Mouse (Mus musculus) retina, embryonic 14.5 days (tissue): ENCODE measurements around the gene Dab1.
A peak's percentile ranks its signal among the peaks of the same experiment; 100 is the strongest.

Source experiments
- DNase-seq: peaks from one replicate; pipeline ENCODE4 v3.0.0-alpha.2; 2015; ENCODE audit warnings: low spot score

Gene Dab1

DNA sequence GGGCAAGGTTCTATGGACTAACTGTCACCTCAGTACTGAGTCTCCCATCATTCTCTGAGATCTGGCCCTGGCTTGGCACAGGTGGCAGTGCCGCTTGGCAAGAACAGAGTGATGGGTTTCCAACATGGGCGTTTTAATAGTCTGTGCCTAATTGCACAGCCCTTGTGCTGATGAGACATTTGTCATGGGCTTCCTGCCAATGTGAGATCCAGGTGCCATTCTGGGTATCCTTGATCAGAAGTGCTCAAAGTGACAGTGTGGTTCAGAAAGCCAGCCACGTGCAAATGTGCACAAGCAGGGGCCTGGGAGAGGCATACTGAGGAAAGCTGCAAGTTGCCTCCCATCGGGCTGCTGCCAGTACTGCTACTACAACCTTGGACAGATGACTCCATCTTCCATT lies 203.5 kb downstream of the Dab1 start:
- DNase-seq, result no peak

DNA sequence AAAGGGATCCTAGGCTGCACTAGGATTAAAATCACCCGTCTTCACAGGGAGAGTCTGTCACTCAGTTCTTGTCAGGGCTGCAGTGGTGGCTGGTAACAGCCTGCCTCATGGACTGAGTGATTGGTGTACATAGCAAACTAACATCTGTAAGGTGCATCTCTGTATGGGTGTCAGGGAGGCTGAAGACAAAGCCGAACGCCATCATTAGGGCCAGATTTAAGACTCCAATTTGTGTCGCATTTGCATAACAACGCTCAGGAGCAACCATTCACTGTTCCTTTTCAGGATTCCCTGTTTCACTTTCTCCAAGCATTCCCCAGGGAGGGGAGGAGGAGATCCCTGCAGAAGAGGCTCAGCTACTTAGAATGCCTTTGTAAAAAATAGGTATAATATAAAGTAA lies 219.2 kb downstream of the Dab1 start:
- peak; percentile 12 for DNase-seq

DNA sequence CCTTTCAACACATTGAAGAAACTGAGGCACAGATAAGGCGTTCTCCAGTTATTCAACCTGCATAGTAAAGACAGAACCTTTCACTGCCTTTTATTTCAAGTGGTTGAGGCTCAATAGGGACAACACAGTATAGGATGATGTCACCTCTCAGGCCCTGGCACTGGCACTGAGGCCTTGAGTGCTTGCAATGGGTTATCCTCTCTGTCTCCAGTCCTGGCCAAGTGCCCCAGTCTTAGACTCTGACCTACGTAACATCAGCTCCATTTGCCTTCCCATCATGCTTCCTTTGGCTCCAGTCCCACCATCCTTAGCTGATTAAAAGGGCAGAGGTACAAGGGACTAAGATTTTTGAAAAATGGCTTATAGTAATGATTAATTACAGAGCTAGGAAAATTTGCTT lies 220.4 kb downstream of the Dab1 start:
- no peak for DNase-seq

DNA sequence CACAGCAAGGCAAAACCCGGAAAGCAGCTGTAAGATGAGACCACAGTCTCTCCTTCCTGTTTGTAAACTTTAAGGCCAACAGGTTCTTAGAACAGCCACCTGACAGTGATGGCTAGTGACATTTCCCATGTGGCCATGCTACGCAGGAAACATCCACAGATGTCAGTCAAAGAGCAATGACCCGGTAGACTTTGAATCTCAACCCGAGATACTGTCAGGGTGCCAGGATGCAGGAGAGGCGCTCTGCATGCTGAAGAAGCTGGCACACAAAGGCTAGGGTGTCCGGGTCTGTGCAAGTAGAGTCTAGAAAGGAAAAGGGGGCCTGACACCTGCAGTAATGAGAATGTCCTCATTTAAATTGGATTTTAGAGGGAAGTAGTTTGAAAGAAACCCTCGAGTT lies 222.0 kb downstream of the Dab1 start:
- no peak for DNase-seq

DNA sequence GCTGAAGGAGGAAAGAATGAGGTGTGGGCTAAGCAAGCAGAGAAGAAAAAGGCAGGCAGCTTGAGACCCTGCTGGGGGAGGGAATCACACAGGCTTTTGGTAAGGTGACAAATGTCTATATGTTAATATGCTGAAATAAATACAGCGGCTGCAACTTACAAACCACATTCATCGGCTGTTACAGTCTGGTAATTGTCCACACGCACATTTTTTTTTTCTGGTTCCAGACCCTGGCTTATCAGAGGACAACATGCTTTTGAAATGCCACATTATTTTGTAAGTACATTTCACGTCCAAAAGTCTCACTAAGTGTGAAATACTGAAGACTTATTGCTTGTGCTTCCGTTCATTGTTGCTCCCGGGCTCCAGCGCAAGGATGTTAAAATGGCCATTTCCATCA lies 225.5 kb downstream of the Dab1 start:
- no peak for DNase-seq

DNA sequence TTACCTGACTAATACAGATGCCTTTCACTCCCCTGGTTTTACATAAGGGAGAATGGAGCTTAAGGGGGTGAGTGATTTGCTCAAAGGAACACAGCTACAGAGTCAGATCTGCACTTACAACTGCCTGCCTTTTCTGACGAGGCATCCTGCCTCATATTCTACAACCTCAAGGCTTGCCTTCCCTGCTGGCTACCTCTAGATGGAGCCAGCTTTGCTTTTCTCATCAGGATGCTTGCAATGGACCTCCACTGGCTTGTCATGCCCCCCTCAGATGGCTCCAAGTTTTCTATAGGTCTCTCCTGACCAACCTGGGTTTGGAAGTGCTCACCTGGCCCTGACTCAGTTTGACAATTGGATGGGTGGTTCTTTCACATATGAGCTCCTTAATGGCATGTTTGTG lies 238.0 kb downstream of the Dab1 start:
- DNase-seq, result peak; percentile 23

DNA sequence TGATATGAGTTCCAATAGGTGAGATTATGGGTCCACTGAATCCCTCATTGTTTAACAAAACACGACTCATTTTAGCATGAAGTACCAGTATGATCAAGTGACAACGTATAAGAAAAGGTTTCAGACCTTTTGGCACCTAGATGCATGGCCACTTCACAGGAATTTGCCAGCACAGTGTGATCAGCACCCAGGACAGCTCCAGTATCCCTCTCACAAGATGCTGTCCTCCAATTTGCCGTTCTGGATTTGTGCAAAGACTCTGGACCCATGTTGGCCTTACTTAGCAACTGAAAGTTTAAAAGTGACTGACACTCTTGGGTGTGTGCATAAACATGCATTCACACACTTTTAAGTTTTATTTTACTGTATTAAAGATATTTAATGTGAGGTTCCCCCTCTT lies 256.4 kb downstream of the Dab1 start:
- peak; percentile 53 for DNase-seq

DNA sequence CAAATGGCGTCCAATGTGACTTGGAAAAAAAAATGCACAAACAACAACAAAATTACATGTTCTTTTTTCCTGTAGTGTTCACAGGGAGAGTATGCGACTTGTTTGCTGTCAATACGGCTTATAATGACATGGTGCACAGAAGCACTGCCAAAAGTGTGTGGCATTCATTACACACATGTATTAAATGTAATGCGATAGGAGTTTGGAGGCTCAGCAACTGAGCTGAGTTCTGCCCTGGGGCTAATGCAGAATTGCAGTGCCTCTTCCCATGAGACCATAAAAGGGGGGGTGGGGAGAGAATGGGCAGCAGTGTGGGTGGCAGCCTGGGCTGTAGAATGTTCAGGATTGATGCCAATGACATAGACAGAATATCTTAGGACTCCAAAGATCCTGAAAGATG lies 259.7 kb downstream of the Dab1 start:
- DNase-seq, result peak; percentile 9

DNA sequence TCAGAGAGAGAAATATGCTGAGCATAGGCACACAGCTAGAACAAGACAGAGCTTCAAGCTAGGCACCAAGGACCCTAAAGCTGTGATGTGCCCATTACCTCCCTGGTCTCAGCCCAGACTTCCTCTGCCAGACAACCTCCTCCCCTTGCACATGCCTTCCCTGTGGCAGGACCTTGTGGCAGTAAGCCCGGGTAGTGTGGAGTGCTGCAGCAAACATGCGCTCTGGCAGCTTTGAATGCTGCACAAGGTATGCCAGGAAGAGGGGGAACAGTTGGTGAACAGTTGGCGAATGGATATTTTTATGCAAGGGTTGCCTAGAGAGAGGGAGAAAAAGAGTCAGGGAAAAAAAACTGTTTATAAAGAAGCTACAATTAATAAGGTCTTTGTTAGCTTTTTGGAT lies 262.5 kb downstream of the Dab1 start:
- DNase-seq, result no peak

DNA sequence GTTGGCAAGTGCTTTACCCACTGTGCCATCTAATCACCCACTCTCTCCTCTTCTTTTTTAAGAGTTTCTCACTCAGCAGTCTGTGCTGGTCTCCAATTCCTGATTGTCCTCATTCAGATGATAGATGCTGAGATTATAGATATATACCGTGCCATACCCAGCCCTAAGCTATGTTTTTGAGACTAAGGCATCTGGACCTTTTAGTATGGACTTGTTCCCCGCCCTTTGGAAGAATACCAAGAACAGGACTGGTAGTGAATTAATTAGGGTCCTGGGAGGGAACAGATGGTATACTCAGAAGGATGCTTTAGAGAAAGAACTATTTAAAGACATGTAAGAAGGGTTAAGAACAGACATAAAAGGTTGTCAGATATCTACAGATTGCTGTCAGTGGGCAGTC lies 268.9 kb downstream of the Dab1 start:
- no peak for DNase-seq

DNA sequence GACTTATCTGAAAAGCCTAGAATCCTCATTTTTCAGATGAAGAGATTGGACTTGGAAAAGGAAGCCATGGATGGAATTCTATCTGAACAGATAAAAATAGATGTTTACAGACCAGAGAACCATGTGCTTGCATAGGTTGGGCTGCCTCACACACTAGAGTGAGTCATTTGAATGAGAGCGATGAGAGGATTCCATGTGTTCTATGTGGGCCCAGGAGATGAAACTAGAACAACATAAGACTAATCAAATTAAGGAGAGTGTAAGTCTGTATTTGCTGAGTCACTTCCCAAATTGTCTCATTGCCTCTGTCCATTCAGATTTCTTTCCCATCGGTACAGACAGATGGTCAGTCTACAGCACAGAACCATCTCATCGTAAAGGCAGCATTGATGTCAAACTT lies 270.0 kb downstream of the Dab1 start:
- no peak for DNase-seq

DNA sequence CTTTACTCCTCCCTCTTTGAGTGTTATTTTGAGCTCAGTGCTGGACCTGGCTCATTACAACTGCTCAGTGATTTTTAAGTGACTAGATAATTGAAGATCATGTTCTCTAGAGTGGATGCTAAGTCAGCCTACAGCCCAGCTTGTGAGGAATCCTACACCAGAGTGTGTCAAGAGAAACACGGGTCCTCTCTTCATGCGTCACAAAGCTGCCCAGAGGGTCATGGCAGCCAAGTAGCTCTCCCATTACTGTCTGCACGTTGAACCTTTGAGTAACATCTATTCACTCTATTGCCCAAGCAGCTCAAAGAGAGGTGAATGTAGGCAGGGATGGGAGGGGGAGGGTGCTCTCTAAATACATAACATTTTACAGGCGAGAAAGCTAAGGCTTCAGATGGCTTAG lies 277.6 kb downstream of the Dab1 start:
- no peak for DNase-seq

DNA sequence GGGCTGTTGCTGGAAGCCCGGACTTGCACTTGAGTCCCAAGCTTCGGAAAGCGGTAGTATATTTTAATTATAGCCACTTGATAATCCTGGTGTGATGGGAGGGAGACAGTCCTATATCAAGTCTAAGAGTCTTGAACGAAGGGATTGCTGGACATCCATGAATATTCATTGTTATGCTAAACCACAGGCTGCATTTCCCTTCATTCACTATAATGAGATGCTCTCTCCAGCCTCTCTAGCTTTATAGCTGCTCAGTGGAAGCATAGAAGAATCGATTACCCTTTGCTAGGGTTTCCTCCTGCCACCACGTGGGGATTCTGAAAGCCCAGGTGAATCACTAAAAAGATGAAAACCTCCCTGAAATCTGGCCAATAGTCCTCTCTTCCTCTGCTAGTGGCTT lies 278.5 kb downstream of the Dab1 start:
- no peak for DNase-seq

DNA sequence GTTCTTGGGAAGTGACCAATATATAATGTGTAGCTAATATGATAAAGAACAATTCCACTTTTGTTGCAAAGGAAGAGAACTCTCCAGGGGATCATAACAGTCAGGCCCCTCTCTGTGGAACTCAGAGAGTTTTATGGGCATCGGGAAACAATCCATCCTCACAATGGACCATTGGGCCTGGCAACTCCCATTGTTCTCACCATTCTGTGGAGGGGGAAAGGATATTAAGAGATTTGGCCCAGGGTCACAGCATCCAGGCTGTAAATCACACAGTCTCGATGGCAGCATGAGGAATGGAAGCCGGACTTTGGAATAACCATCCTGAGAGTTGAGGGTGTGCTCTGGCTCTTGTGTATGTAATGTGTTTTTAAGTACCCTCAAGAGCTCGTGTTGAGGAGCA lies 292.3 kb downstream of the Dab1 start:
- DNase-seq, result no peak

DNA sequence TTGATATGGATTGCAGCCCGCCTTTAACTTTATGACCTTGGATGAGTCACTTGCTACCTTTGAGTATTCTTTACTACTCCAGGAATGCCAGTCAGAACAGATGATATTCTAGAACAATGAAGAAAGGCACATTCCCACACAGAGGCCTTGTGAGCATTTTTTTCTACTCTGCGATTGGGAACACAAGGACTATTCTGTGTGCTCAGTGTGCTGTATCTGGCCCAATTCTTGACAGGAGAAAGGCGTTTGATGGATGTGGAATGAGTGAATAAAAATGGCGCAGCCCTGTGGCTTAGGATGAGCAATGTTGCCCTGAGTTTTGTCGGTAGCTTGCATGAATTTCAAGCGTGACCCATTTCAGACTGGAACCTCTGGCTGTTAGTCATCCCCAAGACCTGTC lies 292.9 kb downstream of the Dab1 start:
- DNase-seq, result no peak

DNA sequence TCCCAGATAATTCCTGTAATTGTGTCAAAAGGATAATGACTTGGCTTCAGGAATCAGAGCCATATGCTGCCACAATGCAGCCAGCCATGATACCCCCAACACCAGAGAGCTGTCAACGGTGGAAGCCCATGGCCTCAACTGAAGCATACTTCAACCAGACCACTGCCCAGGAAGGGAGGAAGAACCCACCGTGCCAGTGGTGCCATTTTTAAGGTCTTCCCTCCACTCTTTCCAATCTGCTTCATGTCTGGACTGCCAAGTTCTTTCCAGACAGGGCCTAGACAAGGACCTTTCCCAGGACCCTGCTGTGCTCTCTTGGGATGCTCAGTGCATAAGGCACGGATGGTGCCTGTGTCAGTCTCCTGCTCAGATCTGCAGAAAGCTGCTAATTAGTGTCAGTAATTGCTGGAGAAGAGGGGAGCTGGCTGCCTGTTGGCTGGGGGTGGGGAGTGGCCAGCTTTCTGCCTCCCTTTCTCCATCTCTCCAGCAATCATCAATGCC lies 303.3 kb downstream of the Dab1 start:
- peak; percentile 54 for DNase-seq

DNA sequence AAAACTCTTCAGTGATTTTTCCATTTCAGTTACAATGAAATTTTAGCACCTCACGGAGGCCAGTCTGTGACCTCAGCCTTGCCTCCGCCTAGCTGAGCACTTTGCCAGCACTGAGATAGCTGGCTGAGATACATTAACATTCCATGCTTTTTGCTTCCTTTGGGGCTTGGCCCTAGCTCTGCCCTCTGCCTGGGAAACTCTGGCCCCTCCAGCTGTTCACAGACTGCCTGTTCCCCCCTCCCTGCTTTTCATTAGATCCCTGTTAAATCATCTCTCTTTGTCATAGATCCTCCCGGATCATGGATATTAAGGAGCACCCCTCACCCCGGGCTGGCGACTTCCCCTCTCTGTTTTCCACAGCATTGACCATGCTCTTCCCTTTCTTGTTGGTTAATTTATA lies 307.5 kb downstream of the Dab1 start:
- DNase-seq, result no peak

DNA sequence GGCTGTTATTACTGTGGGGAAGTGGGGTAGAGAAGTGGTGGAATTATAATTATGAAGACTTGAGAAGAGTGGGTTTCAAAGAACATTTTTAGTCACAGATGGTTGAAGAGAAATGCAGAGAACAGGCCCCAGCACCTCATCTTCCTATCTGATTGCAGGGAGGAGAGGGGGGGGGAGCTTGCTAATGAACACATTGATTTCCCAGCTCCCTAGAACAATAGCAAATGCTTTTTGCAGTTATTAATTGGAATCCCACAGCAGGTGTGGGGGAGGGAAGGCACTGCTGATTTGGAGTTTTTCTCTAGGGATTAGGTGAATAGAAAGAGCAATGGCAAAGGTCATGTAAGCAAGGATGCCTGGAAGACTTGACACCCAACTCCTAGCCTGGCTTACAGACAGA lies 310.5 kb downstream of the Dab1 start:
- DNase-seq, result peak; percentile 52

DNA sequence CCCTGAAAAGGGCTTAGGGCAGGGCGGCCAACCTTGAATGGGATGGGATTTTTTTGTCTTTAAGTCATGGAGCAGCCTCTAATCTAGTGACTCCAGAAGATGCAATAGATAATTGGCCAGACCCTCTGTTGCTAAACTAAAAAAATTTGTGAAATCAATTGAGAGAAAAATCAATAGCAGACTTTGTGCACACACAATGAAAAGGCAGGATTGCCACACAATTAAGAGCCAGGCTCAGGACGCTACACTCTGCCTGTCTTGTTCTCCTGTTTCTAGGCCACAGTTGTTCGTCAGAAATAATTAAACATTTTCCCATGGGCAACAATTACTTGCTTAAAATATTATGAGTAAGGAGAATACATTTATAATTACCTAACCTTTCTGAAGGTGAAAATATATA lies 315.2 kb downstream of the Dab1 start:
- DNase-seq, result no peak

DNA sequence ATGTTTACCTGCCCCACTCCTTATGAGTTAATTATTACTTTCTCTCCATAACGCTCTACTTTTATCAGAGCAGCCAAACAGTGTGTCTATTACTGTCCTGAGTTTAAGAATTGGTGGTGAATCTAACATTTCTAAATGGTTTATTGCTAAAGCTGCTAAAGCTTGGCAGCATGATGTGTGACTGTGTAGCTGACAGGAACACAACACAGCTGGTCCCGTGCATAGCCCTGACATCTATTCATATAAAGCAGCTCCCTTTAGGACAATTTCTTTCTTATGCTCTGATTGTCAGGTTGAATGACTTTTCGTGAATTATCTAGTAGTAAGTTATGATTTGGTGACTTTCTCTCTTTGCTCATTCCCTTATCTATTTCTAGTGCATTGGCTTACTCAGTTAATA lies 329.1 kb downstream of the Dab1 start:
- no peak for DNase-seq

DNA sequence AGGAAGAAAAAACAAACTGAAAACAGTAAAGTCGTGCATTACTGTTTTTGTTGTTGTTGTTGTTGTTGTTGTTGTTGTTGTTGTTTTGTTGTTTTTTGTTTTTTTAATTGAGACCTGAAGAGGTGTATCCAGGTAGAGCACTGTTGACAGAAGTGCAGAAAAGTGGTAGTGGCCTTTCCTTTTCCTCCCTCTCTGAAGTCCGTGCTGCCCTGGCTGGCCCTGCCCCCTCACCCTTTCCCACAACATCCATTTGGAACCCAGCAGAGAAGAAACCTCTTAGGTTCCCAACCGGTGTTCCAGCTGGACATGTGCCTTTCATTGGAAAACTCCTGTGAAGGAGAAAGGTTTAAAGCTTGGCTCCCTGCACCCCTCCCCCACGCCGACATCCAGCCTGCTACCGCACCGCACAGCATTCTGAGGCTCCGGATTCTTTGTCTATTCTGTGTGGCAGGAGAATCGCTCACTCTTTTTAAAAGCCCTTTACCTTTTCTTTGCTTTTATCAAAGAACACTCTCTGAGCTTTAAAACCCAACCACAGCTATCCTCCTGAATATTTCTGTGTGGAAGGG lies 334.6 kb downstream of the Dab1 start:
- no peak for DNase-seq

DNA sequence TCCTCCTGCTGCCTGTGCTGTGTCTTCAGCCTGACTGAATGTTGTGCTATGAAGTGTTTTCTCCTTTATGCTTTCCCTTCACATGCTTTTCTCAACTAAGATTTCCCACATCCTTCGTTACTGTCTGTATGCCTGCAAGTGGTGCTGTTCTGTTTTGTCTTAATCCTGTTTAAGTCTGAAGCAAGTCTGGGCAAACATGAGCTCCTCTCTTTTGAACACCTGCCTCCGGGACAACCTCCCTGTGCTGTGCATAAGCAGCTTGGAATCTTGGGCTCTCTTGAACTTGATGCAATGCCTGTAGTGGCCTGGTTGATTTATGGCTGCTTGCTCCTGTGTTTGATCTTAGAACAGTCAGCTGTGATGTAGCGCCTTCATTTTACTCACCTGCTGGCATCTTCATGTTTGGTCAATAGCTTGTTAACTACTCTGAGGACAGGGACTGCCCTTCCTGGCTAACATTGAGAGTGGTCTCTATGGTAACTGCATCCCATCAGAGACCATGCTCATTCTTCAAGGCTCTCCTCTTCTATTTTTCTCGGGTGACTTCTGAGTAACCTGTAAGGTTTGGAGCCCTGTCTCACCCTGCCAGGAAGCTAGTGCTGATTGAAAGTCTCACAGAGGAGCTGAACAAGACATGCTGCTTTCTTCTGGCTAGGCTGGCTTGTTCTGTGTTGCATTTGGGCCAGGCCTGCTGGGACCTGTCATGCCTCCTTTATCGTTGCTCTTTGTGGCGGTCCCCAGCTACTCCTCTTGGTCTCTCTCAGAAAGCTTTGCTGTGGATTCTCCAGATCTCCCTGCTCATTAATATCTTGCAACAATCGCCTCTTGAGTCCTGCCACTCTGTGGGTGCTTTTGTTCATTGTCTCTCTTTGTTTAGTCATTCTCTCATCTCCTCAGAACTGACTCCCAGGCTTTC lies 342.2 kb downstream of the Dab1 start:
- DNase-seq, result peak; percentile 12

DNA sequence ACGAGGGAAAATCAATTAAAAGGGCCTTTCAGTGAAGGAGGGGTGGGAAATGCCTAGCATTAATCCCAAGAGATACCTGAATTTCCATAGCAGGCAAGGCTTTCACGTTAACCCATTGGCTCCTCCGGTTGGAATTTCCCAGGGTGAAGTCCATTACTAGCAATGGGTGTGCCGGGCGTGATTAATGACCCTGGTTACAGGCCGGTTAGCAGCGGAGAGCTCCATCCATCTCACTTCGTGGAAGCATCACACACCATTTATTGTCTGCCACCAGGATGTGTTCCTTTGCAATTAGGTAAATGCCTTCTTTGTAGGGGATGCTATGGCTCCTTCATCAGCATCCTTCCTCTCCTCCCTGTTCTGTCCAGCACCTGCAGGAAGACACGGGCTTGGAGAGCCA lies 350.7 kb downstream of the Dab1 start:
- no peak for DNase-seq

DNA sequence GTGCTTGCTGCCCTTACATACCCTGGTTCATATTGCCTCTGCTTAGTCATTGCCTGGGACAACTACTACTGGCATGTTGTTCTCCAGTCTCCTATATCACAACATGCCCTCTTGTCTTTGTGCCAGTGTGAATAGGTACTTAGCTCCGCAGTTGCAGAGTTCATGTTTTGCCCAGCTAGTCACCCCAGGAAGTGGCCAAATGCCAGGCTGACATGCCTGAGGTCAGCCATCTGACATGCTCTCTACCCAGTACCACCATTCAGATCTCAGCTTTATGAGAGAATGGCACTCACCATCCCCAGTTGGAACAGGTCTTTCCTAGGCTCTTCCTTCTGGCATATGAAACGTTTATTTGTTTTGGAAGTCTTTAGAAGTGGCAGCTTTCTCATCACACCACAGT lies 355.4 kb downstream of the Dab1 start:
- DNase-seq, result no peak
